Mouse (Mus musculus) limb, embryonic 11.5 days (tissue): ENCODE data around the gene Pan2. TPM values are rescaled to one million over a fixed set of nuclear protein-coding genes. Genes with fewer than 3 reads are reported as not detected.
"Not testable (repeated sequence)": the region's sequence is repeated elsewhere in the genome, so short reads cannot be mapped to it uniquely, and the experiment has no call there.

Experiments
- ATAC-seq: fragments of 200-750 bp; cut with Nextera tagmentation; 2 replicates; pipeline ENCODE4 v1.8.0; 2017; ENCODE audit warnings: low read depth; ENCODE audit not compliant: insufficient number of reproducible peaks, low FRiP score, low TSS enrichment
- DNase-seq: peaks from one replicate; pipeline ENCODE4 v3.0.0-alpha.2; 2015; ENCODE audit warnings: low spot score
- H3K27ac ChIP-seq: fragments of 300-500 bp; sonication (generic); replicated peaks from 2 replicates; pipeline ENCODE4 v1.5.1; 2014; ENCODE audit warnings: low read depth, mild to moderate bottlenecking, low read length
- H3K27me3 ChIP-seq: fragments of 300-500 bp; sonication (generic); 2 replicates; pipeline ENCODE4 v1.6.1; 2014; ENCODE audit warnings: mild to moderate bottlenecking, low read length, mixed read lengths; ENCODE audit not compliant: control insufficient read depth, insufficient read depth
- H3K36me3 ChIP-seq: fragments of 300-500 bp; sonication (generic); 2 replicates; pipeline ENCODE4 v1.6.1; 2014; ENCODE audit warnings: mild to moderate bottlenecking, low read length, moderate library complexity, mixed read lengths; ENCODE audit not compliant: control insufficient read depth, insufficient read depth
- H3K4me1 ChIP-seq: fragments of 300-500 bp; sonication (generic); 2 replicates; pipeline ENCODE4 v1.6.1; 2014; ENCODE audit warnings: low read length, mixed read lengths; ENCODE audit not compliant: control insufficient read depth, insufficient read depth
- H3K4me2 ChIP-seq: fragments of 300-500 bp; sonication (generic); 2 replicates; pipeline ENCODE4 v1.6.1; 2014; ENCODE audit warnings: low read depth, mild to moderate bottlenecking, moderate library complexity; ENCODE audit not compliant: severe bottlenecking
- H3K4me3 ChIP-seq: fragments of 300-500 bp; sonication (generic); 2 replicates; pipeline ENCODE4 v1.5.1; 2014; ENCODE audit warnings: low read depth, low read length
- H3K9ac ChIP-seq: fragments of 300-500 bp; sonication (generic); 2 replicates; pipeline ENCODE4 v1.6.1; 2014; ENCODE audit warnings: mild to moderate bottlenecking, low read length
- H3K9me3 ChIP-seq: fragments of 300-500 bp; sonication (generic); 2 replicates; pipeline ENCODE4 v1.6.1; 2016; ENCODE audit warnings: low read length; ENCODE audit not compliant: control insufficient read depth
- WGBS: fragments of 180-500 bp; shearing (Covaris S2); extraction: QIAGEN DNeasy Blood & Tissue Kit; methylation state at CpG from one replicate; pipeline ENCODE4 v1.1.7; 2014; 5-methylcytosine and 5-hydroxymethylcytosine counted together
- polyA plus RNA-seq: library from polyadenylated mRNA; unstranded; fragments of >200 nt; fragmentation: Nextera tagmentation; extraction: Ambion mirVana; gene quantifications from 2 replicates; pipeline ENCODE4 v1.2.1, GENCODE M21; 2014

The Pan2 gene
- polyA plus RNA-seq, 1 experiment from 2014 or later: 38.7 TPM

DNA sequence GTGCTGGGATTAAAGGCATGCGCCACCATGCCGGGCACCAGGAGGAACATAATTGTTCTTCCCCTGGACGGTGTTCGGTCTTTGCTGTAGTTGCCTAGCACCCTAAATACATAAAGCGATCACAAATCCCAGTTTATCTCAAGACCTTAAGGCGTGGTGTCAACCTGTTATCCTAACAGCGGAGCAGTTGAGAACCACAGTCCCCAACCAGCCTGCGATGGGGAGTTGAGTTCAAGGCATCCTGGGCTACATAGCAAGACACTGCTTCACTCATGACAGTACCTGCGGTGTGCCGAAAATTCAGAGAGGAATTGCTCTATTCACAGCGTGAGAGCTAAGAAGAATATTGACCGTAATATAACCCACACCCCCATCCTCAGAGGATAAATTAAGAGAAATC is 18.5 kb downstream of the Pan2 start:
- 66% methylated on average over 12 of the region's 12 CpGs for WGBS
- no peak for ATAC-seq
- Histone ChIP-seq H3K9ac (peak overlapping the region; percentile 50), H3K4me1 (peaks cover 11% of the 10 kb centered on the region; the same call in 1 of the 2 replicates), H3K4me2 (peak overlapping the region; percentile 95), H3K4me3 (peak overlapping the region; percentile 89), H3K36me3 (peaks cover 32% of the 10 kb centered on the region), H3K9me3 (no peaks in the 10 kb centered on the region), H3K27me3 (no peaks in the 10 kb centered on the region), H3K27ac (no peak overlapping the region; the same call in 1 of the 2 replicates)
- peak; percentile 49 for DNase-seq

DNA sequence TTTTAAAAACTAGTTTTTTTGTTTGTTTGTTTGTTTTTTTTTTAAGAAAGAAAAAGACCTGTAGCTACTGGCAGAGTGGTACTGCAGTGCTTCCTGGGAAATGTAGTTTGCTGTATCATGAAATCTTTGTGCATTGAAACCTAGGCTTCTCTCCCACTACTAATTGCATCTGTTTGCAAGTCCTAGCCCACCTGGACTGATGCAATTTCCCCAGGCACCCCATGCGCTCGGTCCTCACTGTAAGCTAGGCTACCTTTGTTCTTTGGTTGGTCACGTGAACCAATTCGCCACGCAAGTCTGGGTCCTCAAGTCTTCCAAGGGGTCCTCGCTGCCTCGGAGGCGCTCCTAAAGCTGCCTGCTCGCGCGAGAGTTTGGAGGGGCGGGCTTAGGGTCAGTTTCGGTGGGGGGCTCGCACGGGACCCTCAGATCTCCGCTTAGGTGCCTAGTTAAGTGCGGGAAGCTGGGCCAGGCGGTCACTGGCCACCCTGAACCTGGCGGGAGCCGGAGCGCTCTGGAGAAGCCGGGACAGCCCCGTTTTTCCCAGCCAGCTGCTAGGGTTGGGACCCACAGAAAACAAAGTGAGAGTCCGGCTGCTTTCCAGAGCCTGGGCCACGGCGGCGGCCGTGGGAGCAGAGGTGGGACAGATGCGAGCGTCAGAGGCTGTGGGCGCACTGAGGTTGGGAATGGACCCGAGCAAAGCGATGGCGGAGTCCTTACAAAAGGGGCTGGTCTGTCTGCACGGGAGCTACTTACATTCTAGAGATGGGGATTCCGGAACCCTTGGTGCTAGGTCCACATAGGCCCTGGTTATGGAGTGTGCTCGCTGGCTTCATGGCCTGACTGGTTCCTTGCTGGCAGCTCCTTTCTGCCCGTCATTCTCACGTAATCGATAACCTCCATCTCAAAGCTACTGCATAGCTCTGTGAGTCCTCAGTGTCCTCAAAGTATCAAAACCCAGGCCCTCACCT is 19.3 kb downstream of the Pan2 start, which contains the start of gene Cnpy2:
TSS of gene Cnpy2 (plus strand) at position 319 of the 968 bp plus-strand sequence.
- under 1% methylated on average over 40 of the region's 40 CpGs for WGBS
- ATAC-seq: peak; percentile 96
- H3K4me1 ChIP-seq: peaks cover 11% of the 10 kb centered on the region; the same call in 1 of the 2 replicates
- peak within 1 kb of the TSS; percentile 99 for H3K9ac ChIP-seq
- H3K27me3 ChIP-seq: no peaks in the 10 kb centered on the region
- peak within 1 kb of the TSS; percentile 96 for H3K27ac ChIP-seq
- no peaks in the 10 kb centered on the region for H3K9me3 ChIP-seq
- peak; percentile 99 for DNase-seq
- H3K4me3 ChIP-seq: peak within 1 kb of the TSS; percentile 89
- peaks cover 35% of the 10 kb centered on the region for H3K36me3 ChIP-seq
- peak within 1 kb of the TSS; percentile 95 for H3K4me2 ChIP-seq

DNA sequence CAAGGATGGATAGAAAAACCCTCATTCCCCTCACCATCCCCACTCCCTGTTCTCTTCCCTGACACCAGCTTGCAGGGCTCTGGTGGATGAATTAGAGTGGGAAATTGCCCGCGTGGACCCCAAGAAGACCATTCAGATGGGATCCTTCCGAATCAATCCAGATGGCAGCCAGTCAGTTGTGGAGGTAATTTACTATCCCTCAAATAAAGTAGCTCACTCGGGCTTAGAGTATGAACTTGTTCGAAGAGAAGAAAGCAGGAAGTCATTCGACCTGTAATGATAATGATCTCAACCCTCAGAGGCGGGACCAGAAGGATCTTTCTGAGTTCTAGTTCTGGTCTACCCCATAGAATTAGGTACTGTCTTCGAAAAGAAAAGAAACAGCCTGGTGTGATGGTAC is 20.4 kb downstream of the Pan2 start:
- Histone ChIP-seq H3K27me3 (no peaks in the 10 kb centered on the region), H3K4me2 (peak overlapping the region; percentile 95), H3K9ac (peak overlapping the region; percentile 99), H3K4me3 (peak overlapping the region; percentile 89), H3K36me3 (peaks cover 30% of the 10 kb centered on the region), H3K4me1 (peaks cover 11% of the 10 kb centered on the region; the same call in 1 of the 2 replicates), H3K27ac (0 out of 2 replicates have a peak overlapping the region, but pooled peaks have one; percentile 96), H3K9me3 (no peaks in the 10 kb centered on the region)
- ATAC-seq (no peak), DNase-seq (no peak)
- 84% methylated on average over 8 of the region's 8 CpGs for WGBS

DNA sequence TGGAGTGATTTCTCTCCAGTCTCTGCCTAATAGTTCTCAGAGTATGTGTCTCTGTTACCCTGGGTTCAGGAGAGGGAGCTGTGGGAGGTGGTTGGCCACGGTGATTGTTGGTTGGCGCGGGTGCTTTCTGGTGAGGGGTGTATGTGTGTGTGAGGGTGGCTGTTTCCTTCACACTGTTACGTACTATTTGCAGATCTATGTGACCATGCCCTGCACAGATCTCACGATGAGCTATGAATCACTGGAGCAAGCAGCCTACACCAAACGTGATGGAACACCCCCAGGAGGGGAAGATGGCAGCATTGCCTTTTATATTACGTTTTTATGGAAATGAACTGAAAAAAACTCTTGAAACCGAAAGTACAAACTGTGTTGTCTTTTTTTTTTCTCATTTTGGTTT is 23.7 kb downstream of the Pan2 start:
- Histone ChIP-seq H3K27ac (no peak overlapping the region), H3K4me1 (peaks cover 11% of the 10 kb centered on the region; the same call in 1 of the 2 replicates), H3K9me3 (no peaks in the 10 kb centered on the region), H3K27me3 (no peaks in the 10 kb centered on the region), H3K4me2 (no peak overlapping the region), H3K36me3 (peaks cover 21% of the 10 kb centered on the region), H3K4me3 (no peak overlapping the region), H3K9ac (no peak overlapping the region)
- WGBS: 94% methylated on average over 8 of the region's 8 CpGs
- ATAC-seq: no peak
- no peak for DNase-seq

DNA sequence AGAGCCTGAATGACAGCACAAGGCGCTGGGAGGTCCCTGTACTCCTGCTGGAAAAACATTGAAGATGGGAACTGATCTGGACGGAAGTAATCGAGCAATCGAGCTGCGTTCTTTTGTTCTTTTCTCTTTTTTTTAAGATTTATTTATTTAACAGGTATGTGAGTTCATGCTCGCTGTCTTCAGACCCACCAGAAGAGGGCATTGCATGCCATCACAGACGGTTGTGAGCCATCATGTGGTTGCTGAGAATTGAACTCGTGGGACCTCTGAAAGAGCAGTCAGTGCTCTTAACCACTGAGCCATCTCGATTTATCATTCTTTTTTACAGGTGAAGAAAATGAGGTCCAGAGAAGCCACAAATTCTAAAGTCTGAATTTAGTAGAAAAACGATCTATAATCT is 24.5 kb downstream of the Pan2 start:
- DNase-seq (no peak), ATAC-seq (no peak)
- no peak overlapping the region for H3K9ac ChIP-seq
- no peaks in the 10 kb centered on the region for H3K27me3 ChIP-seq
- no peak overlapping the region for H3K4me2 ChIP-seq
- no peak overlapping the region for H3K4me3 ChIP-seq
- WGBS: 90% methylated on average over 10 of the region's 10 CpGs
- H3K27ac ChIP-seq: no peak overlapping the region
- H3K4me1 ChIP-seq: peaks cover 11% of the 10 kb centered on the region; the same call in 1 of the 2 replicates
- no peaks in the 10 kb centered on the region for H3K9me3 ChIP-seq
- peaks cover 21% of the 10 kb centered on the region for H3K36me3 ChIP-seq

- not testable (repeated sequence) for H3K4me1 ChIP-seq, H3K27me3 ChIP-seq, H3K27ac ChIP-seq, H3K9ac ChIP-seq, DNase-seq, H3K9me3 ChIP-seq, H3K4me2 ChIP-seq, H3K4me3 ChIP-seq, H3K36me3 ChIP-seq, ATAC-seq
- 80% methylated on average over 6 of the region's 6 CpGs for WGBS
Measured at GRCm38 (mm10) chr10:128332358-128333249, 29.5 kb downstream of the Pan2 start.

DNA sequence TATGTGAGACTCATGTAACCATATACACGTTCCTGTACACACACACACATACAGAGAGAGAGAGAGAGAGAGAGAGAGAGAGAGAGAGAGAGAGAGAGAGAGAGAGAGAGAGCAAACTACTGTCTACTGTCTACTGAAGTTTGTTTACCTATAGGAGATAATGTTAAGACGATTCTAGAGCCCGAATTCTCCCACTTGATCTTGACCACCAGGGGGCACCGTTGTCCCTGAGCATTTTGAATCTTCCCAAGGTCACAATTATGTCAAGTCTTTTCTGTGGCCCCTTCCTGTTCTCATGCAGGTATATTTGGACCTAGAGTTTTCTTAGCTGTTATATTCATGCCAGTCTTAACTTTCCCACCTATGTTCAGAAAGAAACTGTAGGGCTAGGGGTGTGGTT is 32.4 kb downstream of the Pan2 start:
- Histone ChIP-seq H3K9ac (no peak overlapping the region), H3K36me3 (no peaks in the 10 kb centered on the region), H3K27ac (no peak overlapping the region), H3K4me2 (no peak overlapping the region), H3K27me3 (no peaks in the 10 kb centered on the region), H3K9me3 (no peaks in the 10 kb centered on the region), H3K4me1 (peaks cover 9% of the 10 kb centered on the region), H3K4me3 (no peak overlapping the region)
- ATAC-seq: no peak
- peak; percentile 86 for DNase-seq
- WGBS: 1% methylated on average over 4 of the region's 4 CpGs

DNA sequence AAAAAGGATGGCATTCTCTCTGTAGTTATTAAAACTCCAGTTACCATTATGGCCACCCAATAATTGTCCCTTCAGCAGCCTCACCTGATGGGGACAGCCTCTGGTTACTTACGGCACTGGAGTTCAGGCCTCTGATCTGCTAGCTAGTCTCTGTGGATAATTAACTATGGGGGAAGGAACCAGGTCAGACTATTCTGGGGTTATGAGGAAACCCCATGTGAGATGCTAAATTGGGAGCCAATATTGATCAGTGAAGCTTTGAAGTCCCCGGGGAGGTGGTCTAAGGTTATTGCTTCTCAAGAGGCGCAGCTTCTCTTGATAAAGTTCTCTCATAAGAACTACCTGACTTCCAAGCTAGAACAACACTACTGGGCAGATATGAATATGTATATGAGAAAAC is 33.1 kb downstream of the Pan2 start:
- Histone ChIP-seq H3K4me2 (no peak overlapping the region), H3K27ac (no peak overlapping the region)

More for the DNA sequence above, 33.1 kb downstream of the Pan2 start:
- peaks cover 9% of the 10 kb centered on the region for H3K4me1 ChIP-seq
- ATAC-seq (no peak), DNase-seq (no peak)
- no peak overlapping the region for H3K4me3 ChIP-seq
- H3K36me3 ChIP-seq: no peaks in the 10 kb centered on the region
- no peaks in the 10 kb centered on the region for H3K27me3 ChIP-seq
- 95% methylated on average over 3 of the region's 3 CpGs for WGBS
- no peak overlapping the region for H3K9ac ChIP-seq
- H3K9me3 ChIP-seq: no peaks in the 10 kb centered on the region
